Mouse (Mus musculus): ENCODE measurements around the gene Nudt6. TPM values are rescaled to one million over a fixed set of nuclear protein-coding genes. Genes with fewer than 3 reads are reported as not detected.
A peak's percentile ranks its signal among the peaks of the same experiment; 100 is the strongest.

The Nudt6 gene
- total RNA-seq, 2 experiments from 2014 or later = 6.1 to 6.8 TPM

DNA sequence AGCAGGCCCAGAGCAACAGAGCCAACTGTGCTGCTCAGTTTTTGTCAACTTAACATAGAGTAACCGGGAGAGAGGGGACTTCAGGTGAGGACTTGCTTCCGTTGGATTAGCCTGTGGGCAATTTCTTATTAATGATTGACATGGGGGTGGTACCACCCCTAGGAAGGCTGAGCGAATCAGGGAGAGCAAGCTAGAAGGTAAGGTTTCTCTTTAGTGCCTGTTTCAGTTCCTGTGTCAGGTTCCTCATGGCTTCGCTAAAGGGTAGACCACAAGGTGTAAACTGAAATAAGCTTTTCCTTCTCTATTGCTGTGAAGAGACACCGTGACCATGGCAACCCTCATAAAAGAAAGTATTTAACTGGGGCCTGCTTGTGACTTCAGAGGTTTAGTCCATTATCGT, 32.7 kb downstream of the Nudt6 start:
- no peak for DNase-seq (ENCODE audit: low spot score in 2 of 2)

GRCm38 (mm10) chr3:37383096-37383765, 36.8 kb downstream of the Nudt6 start:
- DNase-seq (ENCODE audit: low spot score in 2 of 2) = no peak

GRCm38 (mm10) chr3:37381457-37381856, 38.6 kb downstream of the Nudt6 start:
- DNase-seq (ENCODE audit: low spot score in 2 of 2) = no peak

GRCm38 (mm10) chr3:37379930-37380881, 39.8 kb downstream of the Nudt6 start:
- peak in 1 of 2 experiments; percentile 47 for DNase-seq (ENCODE audit: low spot score in 2 of 2)

DNA sequence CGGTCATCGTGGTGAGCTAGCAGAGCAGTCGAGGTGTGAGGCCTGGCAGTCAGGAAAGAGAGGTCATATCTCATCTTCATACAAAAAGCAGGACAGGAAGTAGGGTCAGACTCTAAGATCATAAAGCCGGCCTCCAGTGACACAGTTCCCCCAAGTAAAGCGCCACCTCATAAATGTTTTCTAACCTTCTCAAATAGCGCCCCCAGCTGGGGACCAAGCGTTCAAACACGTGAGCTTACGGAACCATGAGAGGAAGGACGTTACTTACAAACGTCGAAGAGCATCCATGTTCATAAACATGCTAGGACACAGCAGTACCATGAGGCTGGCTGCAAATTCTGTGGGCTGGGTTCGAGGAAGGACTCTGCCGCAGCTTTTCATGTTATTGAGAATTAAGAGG, 40.8 kb downstream of the Nudt6 start:
- no peak for DNase-seq (ENCODE audit: low spot score in 2 of 2)

GRCm38 (mm10) chr3:37378412-37378811, 41.6 kb downstream of the Nudt6 start:
- no peak for DNase-seq (ENCODE audit: low spot score in 2 of 2)

- no peak for DNase-seq (ENCODE audit: low spot score in 2 of 2)
Observed at GRCm38 (mm10) chr3:37377926-37378325, 42.1 kb downstream of the Nudt6 start.

DNA sequence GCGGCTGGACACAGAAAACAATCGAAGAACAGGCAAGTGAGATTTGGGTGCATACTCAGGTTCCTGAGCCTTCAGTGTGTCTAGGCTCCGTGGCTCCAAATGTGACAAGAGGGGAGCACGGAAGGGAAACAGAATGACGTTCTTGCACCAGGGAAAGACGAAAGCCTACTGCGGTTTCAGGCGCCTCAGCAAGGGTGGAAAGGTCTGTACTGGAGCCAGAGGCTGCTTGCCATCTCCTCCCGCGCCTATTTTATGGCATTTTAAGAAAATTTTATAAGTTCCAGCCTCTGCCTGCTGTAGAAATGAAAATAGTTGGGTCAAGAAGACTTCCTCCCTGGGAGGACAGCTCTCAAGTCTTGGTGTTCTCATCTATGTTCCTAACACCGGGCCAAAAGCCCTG, 46.3 kb downstream of the Nudt6 start:
- DNase-seq (ENCODE audit: low spot score in 2 of 2) = no peak

DNA sequence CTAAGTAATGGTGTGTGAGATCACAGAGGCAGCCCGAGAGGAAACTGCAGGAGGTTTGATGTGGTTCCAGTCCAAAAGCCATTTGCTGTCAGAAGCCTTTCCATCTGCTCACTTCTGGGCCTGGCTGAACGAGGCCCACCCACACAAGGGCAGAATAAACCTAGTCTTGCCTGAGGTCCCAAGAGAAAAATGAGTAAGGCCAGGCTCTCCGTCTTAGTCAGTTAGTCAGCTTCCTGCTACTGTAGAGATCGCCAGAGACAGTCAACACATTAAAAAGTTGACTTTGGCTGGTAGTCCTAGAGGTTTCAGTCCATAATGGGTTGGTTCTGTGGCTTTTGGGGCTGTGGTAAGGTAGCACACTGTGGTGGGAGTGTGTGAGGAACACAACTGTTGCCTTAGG, 49.6 kb downstream of the Nudt6 start:
- DNase-seq (ENCODE audit: low spot score in 2 of 2) = no peak

DNA sequence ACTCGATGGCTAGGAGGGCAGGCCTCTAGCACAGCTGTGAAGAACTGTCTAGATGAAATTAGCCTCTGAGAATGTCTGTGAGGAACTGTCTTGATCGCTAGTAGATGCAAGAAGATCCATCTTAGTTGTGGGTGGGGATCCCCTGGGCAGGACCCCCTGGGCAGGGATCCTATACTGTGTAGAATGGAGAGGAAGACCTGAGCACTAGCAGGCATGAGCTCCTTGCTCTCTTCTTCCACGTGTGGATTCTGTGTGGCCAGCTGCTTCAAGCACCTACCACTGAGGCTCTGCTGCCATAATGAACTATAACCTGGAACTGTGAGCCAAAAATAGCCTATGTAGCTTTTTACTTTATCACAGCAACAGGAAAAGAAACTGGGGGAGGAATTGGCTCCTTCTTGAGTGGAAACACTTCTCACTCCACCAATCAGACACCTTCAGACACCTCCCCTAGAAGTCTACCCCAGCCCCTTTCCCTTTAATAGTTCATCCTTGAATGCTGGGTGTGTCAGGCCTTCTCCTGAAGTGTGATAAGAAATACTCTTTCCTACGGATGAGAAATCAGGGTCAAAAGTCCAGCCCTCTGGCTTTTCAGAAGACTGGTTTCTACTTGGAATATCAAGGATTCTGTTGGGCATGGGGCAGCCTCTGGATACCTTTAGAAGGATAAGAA, 53.5 kb downstream of the Nudt6 start:
- no peak for DNase-seq (ENCODE audit: low spot score in 2 of 2)

- DNase-seq (ENCODE audit: low spot score in 2 of 2) = no peak
Observed at GRCm38 (mm10) chr3:37365976-37366375, 54.0 kb downstream of the Nudt6 start.

DNA sequence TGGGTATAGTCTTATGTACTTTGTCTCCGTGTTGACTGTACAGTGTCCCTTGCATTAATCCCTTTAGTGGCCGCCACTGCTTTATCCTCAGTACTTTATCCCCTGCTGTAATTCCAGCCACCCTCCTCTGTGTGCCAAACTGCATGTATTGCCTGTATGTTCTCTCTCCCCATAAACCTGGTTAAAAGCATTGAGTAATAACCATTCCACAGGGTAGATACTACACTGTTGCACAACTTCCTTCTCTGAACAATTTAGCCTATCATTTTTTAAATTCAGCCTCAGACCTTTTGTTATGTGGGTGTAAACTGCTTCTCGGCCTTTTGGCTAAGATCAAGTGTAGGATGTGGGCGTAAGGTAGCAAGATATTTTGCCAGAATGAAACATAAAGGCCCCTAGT, 54.9 kb downstream of the Nudt6 start:
- no peak for DNase-seq (ENCODE audit: low spot score in 2 of 2)

- no peak for DNase-seq (ENCODE audit: low spot score in 2 of 2)
Observed at GRCm38 (mm10) chr3:37360729-37361128, 59.3 kb downstream of the Nudt6 start.

Other genes with a start within 250 kb of the Nudt6 start
- gene Il21, start 187.6 kb downstream of the Nudt6 start, total RNA-seq (2021) = under 1 TPM in 1 of 2 experiments, not detected in 1; 0.09 TPM
- 1 to 10 TPM; 4.6 to 5.3 TPM for gene Bbs12, start 107.7 kb downstream of the Nudt6 start, total RNA-seq (2021)
- gene Cetn4, start 107.5 kb downstream of the Nudt6 start, total RNA-seq (2021) = 1 to 10 TPM; 9.1 to 9.3 TPM
- 1 to 10 TPM; 5.3 to 6.0 TPM for gene Fgf2, start 71.9 kb downstream of the Nudt6 start, total RNA-seq (2021)
- gene Spata5, start 315 bp downstream of the Nudt6 start, total RNA-seq (2021) = 10 to 100 TPM; 21.0 to 21.4 TPM
- gene Spry1, start 219.7 kb upstream of the Nudt6 start, total RNA-seq (2021) = 10 to 100 TPM; 15.1 to 16.8 TPM